Mouse (Mus musculus): ENCODE measurements at regions not wholly inside any gene's neighbourhood (a gene's known extent, or its start where the extent isn't known, plus 50 kb on each side); places are given as distances from the start of the nearest gene placed in this dataset.

DNA sequence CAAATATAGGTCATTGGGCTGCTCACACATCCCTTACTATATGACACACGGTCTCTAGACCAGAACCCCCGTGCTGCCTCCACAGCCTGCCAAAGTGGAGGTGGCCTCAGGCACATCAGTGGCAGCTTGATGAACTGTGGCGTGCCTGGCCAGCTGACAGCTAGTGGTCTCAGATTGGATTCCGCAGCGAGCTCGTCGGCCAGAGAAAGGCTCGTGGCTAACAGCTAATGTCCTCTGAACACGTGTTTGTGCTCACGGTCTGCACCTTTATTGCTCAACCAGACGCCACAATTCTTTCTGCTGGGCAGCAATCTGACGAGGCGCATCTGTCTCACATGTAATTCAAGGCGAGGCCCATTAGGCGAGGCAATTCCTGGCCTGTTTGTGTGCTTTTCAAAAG is 270.6 kb downstream of the Prex1 start:
- TF ChIP-seq CTCF (IDR thresholded peaks at IDR 0.05; ENCODE audit: low read depth) (no peak), EP300 (IDR thresholded peaks at IDR 0.05; ENCODE audit: low read depth) (no peak)
